Mouse (Mus musculus) left cerebral cortex, adult 11 months (tissue): Measurements from ENCODE around the gene Ccr7.

Experiments used
- DNase-seq: peaks from one replicate; pipeline ENCODE4 v3.0.0; 2022; ENCODE audit warnings: low spot score

Ccr7 gene

GRCm38 (mm10) chr11:99137385-99137784, 17.5 kb downstream of the Ccr7 start:
- no peak for DNase-seq

DNA sequence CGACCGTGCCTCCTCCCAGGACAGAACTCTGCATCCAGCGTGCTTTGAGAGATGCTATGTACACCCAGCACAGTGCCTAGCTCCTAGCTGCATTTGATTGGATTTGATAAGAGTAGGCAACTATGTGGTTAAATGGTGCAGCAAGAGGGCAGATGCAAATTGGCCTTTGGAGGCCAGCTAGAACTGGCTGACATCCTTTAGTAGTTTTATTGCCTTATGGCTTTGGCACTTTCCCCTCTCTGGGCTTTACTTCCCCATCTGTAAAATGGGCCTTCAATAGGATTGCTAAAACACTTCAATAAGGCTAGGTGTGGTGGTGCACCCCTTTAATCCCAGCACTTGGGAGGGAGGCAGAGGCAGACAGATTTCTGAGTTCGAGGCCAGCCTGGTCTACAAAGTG, 17.9 kb downstream of the Ccr7 start:
- DNase-seq, result no peak

- no peak for DNase-seq
Observed at GRCm38 (mm10) chr11:99136361-99136760, 18.5 kb downstream of the Ccr7 start.

GRCm38 (mm10) chr11:99135047-99135440, 19.8 kb downstream of the Ccr7 start:
- no peak for DNase-seq

- no peak for DNase-seq
Observed at GRCm38 (mm10) chr11:99134266-99135046, 20.4 kb downstream of the Ccr7 start.

- DNase-seq, result no peak
Observed at GRCm38 (mm10) chr11:99133285-99133897, 21.5 kb downstream of the Ccr7 start.

- no peak for DNase-seq
Observed at GRCm38 (mm10) chr11:99132091-99132730, 22.7 kb downstream of the Ccr7 start.

DNA sequence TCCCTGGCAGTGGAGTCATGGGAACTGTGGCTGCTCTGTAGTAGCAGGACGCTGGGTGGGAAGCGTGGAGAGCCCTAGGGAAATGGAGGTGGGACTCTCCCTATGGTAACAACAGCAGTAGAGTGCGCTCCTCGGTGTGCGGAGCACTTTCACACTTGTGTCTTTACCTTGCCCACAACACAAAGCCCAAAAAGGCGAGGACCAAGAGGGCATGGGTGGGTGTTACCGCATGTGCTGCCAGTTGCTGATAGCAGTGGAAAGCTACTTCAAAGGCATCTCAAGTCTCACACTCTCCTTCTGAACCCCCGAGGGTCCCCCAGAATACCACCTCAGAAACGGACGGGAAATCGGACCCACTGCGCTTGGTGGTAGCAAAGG, 23.4 kb downstream of the Ccr7 start:
- no peak for DNase-seq

- no peak for DNase-seq
Observed at GRCm38 (mm10) chr11:99130736-99131462, 24.0 kb downstream of the Ccr7 start.

DNA sequence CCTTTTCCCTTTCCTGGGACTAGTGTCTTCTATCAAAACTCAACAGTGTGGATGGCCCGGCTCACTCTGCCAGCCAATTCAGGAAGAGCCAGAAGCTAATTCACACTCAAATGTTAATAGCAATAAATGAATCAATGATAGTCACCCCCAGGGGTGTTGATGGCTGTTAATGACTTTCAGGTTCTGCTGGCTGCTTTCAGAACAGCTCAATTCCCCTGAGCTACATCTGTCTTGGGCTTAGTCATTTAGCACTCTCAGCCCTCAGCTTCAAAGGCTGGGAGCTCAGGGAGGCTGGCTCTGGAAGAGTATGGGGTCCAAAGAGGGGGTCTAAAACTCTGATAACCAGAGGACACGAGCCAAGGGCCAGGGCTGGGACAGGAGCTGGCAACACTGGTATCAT, 25.6 kb downstream of the Ccr7 start:
- DNase-seq, result no peak

- DNase-seq, result no peak
Observed at GRCm38 (mm10) chr11:99127785-99128682, 26.8 kb downstream of the Ccr7 start.

DNA sequence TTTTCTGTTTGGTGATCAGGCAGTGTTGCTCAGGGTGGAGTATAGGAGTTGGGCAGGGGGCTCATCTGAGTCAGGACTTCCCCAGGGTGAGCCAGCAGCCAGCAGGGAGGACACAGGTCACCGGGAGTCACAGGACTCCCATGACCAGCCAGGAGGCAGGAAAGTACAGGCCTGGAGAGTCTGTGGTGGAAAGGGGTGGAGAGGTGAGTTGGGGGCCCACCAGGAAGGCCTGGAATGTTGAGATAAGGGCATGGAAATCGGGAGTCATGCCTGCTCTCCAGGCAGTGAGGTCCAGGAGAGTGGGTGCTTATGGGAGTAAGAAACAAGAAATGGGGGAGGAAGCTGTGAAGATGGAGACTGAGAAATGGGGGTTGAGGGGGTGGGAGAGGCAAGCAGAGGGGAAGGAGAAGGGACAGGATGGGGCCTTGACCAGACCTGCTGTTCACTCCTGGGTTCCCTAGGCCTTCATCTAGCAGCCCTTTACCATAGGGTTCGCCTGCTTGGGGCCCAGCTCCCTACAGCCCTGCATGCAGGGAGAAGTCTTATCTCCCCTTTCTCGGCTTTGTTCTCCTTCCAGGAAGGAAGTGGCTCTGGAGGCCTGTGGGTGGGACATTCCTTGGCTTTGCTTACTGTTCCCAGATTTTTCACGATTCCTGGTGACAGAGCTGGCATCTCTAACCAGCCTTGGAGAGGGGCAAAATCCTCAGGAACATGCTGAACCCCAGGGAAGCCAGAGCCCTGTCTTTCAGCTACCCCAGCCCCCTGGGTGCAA, 28.2 kb downstream of the Ccr7 start:
- DNase-seq, result no peak

DNA sequence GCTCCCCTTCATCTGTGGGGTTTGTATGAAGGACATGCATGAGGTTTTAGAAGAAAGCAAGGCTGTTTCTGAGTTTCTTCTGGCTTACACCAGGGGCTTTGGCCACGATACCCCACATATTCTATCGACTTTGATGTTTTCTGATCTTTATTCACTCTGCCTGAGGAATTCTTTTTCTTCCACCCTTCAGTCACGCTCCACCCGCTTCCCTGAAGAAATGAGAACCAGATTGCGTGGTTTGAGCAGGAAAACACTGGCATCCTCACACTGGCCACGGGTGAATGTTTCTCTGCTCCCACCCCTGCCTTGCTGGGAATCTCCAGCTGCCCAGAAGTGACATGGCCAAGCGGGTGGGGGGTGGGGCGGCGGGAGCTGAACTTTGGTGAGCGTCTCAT, 30.2 kb downstream of the Ccr7 start:
- no peak for DNase-seq

DNA sequence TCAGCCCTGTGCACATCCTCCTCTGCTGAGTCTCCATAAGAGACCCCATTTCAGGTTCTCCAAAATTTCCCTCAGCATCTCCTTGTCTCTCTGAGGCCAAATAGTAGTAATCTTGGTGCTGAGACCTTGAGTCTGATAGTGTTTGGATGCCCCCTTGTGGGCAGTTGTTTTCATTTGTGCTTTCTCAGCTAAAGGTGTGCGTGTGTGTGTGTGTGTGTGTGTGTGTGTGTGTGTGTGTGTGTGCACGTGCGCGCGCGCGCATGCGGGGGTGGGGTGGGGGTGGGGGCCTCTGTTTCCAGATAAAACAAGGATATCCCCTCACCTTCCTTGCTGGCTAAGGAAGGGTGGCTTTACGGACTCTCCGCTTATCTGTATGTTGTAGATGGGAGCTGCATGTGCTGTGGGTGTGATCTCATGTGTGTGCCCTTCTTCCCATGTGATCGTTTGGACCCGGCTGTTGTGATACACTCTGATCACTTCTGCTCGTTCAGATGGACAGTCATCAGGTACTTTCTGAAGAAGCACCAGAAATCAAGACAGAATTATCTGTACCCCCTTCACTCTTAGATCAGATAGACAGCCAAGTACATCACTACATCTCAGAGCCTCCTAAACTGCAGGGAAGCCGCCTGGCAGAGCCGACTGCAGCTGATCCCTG, 30.8 kb downstream of the Ccr7 start:
- DNase-seq, result no peak

- no peak for DNase-seq
Observed at GRCm38 (mm10) chr11:99122703-99123102, 32.2 kb downstream of the Ccr7 start.

DNA sequence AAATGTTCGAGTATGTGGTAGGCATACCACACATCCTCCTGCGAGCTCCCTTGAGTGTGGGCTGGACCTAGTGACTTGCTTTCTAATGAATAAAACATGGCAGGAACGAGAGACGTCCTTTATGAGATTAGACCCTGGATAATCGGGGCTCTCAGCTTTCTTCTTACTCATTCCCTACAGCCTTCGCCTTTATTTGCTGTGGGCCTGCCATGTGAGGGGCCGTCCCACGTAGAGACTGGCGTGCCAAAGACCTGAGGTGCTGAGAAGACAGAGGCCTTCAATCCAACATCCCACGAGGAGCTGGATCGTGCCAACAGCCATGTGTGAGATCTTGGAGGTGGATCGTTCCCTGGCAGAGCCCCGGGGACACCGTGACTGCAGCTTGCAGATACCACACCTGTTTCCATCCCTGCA, 33.7 kb downstream of the Ccr7 start:
- peak; percentile 51 for DNase-seq

GRCm38 (mm10) chr11:99120524-99121217, 34.2 kb downstream of the Ccr7 start:
- DNase-seq, result no peak

GRCm38 (mm10) chr11:99118963-99119362, 35.9 kb downstream of the Ccr7 start:
- DNase-seq, result no peak

GRCm38 (mm10) chr11:99118420-99118819, 36.5 kb downstream of the Ccr7 start:
- DNase-seq, result no peak

GRCm38 (mm10) chr11:99117907-99118306, 37.0 kb downstream of the Ccr7 start:
- DNase-seq, result no peak
